Mouse (Mus musculus) testis, postnatal 14 days (tissue): ENCODE measurements around the gene Lama5.

ENCODE experiments used
- DNase-seq: peaks from one replicate; pipeline ENCODE4 v3.0.0; 2021; ENCODE audit warnings: low spot score

Lama5 gene

DNA sequence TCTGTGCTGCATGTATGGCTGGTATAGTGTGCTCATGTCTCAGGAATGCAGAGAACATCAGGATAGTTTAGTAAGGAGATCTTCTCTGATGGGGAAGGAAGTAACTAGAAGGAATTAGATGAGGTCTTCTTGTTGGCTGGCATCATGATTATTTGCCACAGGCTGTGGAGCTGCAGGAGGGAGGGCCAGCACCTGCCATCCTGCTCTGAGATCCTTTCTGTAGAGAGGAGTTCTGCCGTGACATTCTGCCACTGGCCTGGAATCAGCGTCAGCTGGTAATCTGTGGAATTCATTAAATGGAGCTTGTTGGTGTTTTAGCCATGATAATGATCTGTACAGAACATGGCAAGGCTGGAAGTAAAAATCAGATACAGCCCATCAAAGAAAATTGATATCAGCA, 79.6 kb downstream of the Lama5 start:
- no peak for DNase-seq

DNA sequence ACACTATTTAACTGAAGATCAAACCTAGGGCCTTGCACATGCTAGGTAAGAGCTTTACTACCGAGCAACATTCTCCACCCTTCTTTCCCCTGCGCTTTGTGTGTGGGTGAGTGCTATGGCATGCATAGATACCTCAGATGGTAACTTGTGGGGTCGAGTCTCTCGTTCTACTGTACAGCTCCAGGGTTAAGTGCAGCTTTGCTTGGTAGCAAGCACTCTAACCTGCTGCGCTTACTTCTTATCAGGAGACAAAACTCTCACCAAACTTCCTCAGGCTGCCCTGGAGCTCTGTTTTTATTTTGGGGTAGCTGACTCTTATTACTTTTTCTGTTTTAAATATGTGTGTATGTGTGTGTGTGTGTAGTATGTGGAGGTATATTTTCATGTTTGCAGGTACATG, 90.2 kb downstream of the Lama5 start:
- no peak for DNase-seq

- DNase-seq = no peak
Observed at GRCm38 (mm10) chr2:180133911-180134310, 91.7 kb downstream of the Lama5 start.

DNA sequence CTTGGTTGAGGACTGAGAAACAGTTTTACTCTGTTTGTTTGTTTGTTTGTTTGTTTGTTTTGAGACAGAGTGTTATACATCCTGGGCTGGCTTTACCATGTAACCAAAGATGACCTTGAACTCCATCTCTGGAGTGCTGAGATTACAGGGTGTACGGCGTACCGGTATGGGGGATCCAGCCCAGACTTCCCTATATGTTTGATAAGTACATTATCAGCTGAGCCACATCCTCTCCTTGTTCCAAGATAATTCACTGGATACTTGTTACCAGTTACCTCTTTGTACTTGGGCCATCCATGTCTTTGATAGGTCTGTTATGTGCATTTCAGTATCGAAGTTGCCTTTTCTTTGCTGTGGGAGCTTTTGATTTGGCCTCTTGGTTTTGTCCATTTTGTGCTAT, 92.4 kb downstream of the Lama5 start:
- DNase-seq = no peak

- no peak for DNase-seq
Observed at GRCm38 (mm10) chr2:180127675-180128074, 98.0 kb downstream of the Lama5 start.
